Mouse (Mus musculus) lung, postnatal 10 days (tissue): ENCODE results near the gene Clhc1.
"Not testable (repeated sequence)": the region's sequence is repeated elsewhere in the genome, so short reads cannot be mapped to it uniquely, and the experiment has no call there.

Source experiments
- DNase-seq: peaks from one replicate; pipeline ENCODE4 v3.0.0; 2021

Gene Clhc1

GRCm38 (mm10) chr11:29547752-29548503 is at the start of gene Clhc1, which contains the start of gene Rps27a:
Clhc1 (plus strand) TSS chr11:29547950.
Rps27a (minus strand) TSS chr11:29548109.
- peak; percentile 96 for DNase-seq

- no peak for DNase-seq
Observed at GRCm38 (mm10) chr11:29503948-29504893, 43.5 kb upstream of the Clhc1 start.

GRCm38 (mm10) chr11:29504899-29505625 is 42.7 kb upstream of the Clhc1 start:
- no peak for DNase-seq

GRCm38 (mm10) chr11:29509421-29509820 is 38.3 kb upstream of the Clhc1 start:
- DNase-seq: no peak

GRCm38 (mm10) chr11:29512818-29513535 is 34.8 kb upstream of the Clhc1 start:
- no peak for DNase-seq

- no peak for DNase-seq
Observed at GRCm38 (mm10) chr11:29514325-29514681, 33.4 kb upstream of the Clhc1 start.

GRCm38 (mm10) chr11:29514682-29515412 is 32.9 kb upstream of the Clhc1 start, which contains the start of gene Prorsd1:
Prorsd1 (minus strand) TSS chr11:29515033.
- peak; percentile 96 for DNase-seq

GRCm38 (mm10) chr11:29525988-29526794 is 21.6 kb upstream of the Clhc1 start, which contains the start of gene Mtif2:
Mtif2 (plus strand) TSS chr11:29526408.
- peak; percentile 86 for DNase-seq

GRCm38 (mm10) chr11:29538201-29538600 is 9.5 kb upstream of the Clhc1 start:
- DNase-seq: no peak

GRCm38 (mm10) chr11:29544225-29544945 is 3.4 kb upstream of the Clhc1 start:
- no peak for DNase-seq

GRCm38 (mm10) chr11:29545150-29545752 is 2.5 kb upstream of the Clhc1 start:
- DNase-seq: not testable (repeated sequence)

- not testable (repeated sequence) for DNase-seq
Observed at GRCm38 (mm10) chr11:29546297-29546696, 1.5 kb upstream of the Clhc1 start.

GRCm38 (mm10) chr11:29546762-29547161 is 988 bp upstream of the Clhc1 start:
- DNase-seq: no peak

- DNase-seq: no peak
Observed at GRCm38 (mm10) chr11:29547249-29547751, 450 bp upstream of the Clhc1 start.

GRCm38 (mm10) chr11:29548504-29549424 is 1.0 kb downstream of the Clhc1 start:
- peak; percentile 6 for DNase-seq

- DNase-seq: peak; percentile 9
Observed at GRCm38 (mm10) chr11:29549425-29549778, 1.7 kb downstream of the Clhc1 start.

- DNase-seq: no peak
Observed at GRCm38 (mm10) chr11:29560452-29560851, 12.7 kb downstream of the Clhc1 start.

GRCm38 (mm10) chr11:29560990-29561389 is 13.2 kb downstream of the Clhc1 start:
- no peak for DNase-seq
